Mouse (Mus musculus) Muller cell, postnatal 12 days (primary cell): ENCODE results near the gene Vmn1r132.
"Not testable (repeated sequence)": the region's sequence is repeated elsewhere in the genome, so short reads cannot be mapped to it uniquely, and the experiment has no call there.

Experiments used
- DNase-seq: peaks from one replicate; pipeline ENCODE4 v3.0.0-alpha.2; 2015; ENCODE audit errors: inconsistent ontology term

Gene Vmn1r132

DNA sequence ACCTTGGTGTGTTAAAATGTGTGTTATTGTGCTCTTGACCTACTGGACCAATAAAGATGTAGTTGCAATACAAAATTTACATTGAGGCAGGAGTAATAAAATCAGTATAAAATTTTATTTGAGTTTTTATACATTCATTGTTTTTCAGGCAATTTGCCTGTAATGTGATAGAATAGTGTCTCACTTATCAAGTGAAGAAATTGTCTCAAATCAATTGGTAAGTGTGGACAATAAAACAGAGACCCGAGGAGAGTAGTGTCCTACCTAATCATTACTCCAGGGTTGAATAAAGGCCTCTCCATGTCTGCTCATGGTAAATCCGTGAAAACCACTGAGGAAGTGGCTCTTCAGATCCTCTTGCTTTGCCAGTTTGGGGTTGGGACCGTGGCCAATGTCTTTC, at the start of gene Vmn1r132:
TSS of gene Vmn1r132 (plus strand) at position 301 of the 400 bp plus-strand sequence.
- not testable (repeated sequence) for DNase-seq
